Mouse (Mus musculus) neural tube, embryonic 10.5 days (tissue): ENCODE results near the gene Pih1h3b.
A peak's percentile ranks its signal among the peaks of the same experiment; 100 is the strongest.

Experiments used
- DNase-seq: peaks from one replicate; pipeline ENCODE4 v3.0.0-alpha.2; 2017; ENCODE audit warnings: low spot score; ENCODE audit errors: extremely low spot score

The Pih1h3b gene

GRCm38 (mm10) chrX:140062135-140062975 is at the start of gene Pih1h3b, which contains the start of gene Nup62cl:
Gene Pih1h3b (plus strand): TSS chrX:140062879.
Gene Nup62cl (minus strand): TSS chrX:140062712.
- peak; percentile 43 for DNase-seq

GRCm38 (mm10) chrX:140060886-140061874 is 1.5 kb upstream of the Pih1h3b start:
- DNase-seq, result peak; percentile 37

GRCm38 (mm10) chrX:140082535-140082934 is 19.9 kb downstream of the Pih1h3b start:
- no peak for DNase-seq

GRCm38 (mm10) chrX:140094066-140094465 is 31.4 kb downstream of the Pih1h3b start:
- DNase-seq, result no peak
